Mouse (Mus musculus) embryonic fibroblast, embryonic 13.5 days (primary cell): ENCODE data around the gene Efna3.

Experiments
- CTCF ChIP-seq: IDR thresholded peaks from 2 replicates; pipeline ENCODE4 v1.5.1; 2011; ENCODE audit warnings: mild to moderate bottlenecking, control low read depth, low read length, moderate library complexity, borderline replicate concordance; ENCODE audit not compliant: insufficient read depth
- POLR2A ChIP-seq: IDR thresholded peaks from 2 replicates; pipeline ENCODE4 v1.6.1; 2011; ENCODE audit warnings: low read depth, mild to moderate bottlenecking, control low read depth, low read length, moderate library complexity

- TF ChIP-seq POLR2A (no peak), CTCF (no peak)
These were observed 22.3 kb downstream of the Efna3 start for GRCm38 (mm10) chr3:89300514-89300913.
